Mouse (Mus musculus) ES-CJ7 (cell line): Measurements from ENCODE around the gene Srsf1.
"Not testable (repeated sequence)": the region's sequence is repeated elsewhere in the genome, so short reads cannot be mapped to it uniquely, and the experiment has no call there.

Source experiments
- DNase-seq: peaks from one replicate; pipeline ENCODE4 v3.0.0; 2011; ENCODE audit warnings: low read depth, low spot score

Srsf1 gene

DNA sequence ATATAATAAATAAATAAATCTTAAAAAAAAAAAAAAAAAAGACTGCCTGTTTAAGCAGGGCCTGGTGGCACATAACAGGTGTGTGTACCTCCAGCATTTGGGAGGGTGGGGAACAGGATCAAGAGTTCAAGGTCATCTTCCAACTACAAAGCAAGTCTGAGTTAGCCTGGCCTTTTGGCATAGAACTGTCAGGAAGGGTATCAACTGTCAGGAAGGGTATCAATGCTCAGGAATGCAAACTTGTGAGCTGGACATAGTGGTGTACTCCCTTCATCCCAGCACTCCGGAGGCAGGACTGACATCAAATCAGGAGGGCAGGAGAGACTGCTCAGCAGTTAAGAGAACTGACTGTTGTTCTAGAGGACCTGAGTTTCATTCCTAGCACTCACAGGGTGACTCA, 8.1 kb upstream of the Srsf1 start:
- DNase-seq = peak; percentile 72

DNA sequence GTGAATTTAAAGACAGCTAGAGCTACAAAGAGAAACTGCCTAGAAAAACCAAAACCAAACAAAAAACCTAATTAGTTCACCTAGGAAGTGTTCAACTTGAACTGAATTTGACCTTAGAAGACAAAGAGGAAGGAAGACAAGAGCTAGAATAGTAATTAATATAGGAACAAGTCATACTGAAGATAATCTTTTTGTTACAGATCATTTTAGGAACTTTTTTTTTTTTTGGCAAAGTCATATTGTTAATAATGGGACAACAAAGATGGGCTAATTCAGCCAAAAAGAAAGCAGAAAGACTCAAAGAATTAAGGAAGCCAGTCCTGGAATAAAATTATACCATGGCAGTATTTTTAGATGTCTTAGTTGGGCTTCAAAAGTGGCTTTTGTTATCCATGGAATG, 2.9 kb upstream of the Srsf1 start:
- no peak for DNase-seq

DNA sequence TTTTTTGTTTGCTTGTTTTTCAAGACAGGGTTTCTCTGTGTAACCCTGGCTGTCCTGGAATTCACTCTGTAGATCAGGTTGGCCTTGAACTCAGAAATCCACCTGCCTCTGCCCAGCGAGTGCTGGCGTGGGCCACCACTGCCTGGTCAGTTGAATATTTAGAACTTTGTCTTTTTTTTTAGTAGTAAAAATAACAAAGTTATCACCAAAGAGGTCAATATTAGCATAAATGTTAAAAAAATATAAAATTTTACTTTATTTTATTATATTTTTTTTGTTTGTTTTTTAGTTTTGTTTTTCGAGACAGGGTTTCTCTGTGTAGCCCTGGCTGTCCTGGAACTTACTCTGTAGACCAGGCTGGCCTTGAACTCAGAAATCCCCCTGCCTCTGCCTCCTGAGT, 2.0 kb upstream of the Srsf1 start:
- not testable (repeated sequence) for DNase-seq

DNA sequence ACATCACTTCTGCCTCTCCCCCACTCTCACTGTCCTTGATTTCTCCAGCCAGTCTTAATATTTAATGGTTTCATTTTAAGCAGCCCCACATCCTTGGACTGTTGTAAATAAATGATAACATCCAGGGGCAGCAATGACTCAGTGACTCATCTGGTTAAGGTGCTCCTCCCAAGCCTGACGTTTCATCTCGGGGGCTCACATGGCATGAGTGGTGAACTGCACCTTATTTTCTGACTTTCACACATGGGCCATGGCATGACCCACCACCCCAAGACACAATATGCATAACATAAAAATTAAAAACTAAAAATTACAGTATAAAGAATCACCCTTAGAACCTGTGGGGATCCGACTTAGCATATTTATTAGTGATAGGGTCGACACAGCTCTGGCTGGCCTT, 1.3 kb upstream of the Srsf1 start:
- no peak for DNase-seq

DNA sequence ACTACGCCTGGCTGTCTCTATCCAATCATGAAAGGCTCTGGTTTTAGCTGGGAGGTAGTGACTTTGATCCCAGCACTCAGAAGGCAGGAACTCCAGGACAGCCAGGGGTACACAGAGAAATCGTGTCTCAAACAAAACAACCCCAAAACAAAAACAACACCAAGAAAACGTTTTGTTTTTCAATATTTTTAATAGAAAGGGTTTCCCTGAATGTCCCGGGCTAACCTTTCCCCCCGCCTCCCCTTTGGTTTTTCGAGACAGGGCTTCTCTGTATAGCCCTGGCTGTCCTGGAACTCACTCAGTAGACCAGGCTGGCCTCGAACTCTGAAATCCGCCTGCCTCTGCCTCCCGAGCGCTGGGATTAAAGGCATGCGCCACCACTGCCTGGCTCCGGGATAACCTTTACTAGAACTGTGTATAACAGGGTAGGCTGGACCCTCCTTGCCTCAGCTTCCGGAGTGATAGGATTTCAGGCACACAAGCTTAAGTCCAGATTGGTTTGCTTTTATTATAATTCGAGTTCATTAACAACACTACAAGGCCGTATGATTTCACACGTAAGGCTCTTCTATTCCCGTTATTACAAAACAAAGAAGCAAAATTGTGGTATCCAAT, 743 bp upstream of the Srsf1 start:
- peak; percentile 77 for DNase-seq

DNA sequence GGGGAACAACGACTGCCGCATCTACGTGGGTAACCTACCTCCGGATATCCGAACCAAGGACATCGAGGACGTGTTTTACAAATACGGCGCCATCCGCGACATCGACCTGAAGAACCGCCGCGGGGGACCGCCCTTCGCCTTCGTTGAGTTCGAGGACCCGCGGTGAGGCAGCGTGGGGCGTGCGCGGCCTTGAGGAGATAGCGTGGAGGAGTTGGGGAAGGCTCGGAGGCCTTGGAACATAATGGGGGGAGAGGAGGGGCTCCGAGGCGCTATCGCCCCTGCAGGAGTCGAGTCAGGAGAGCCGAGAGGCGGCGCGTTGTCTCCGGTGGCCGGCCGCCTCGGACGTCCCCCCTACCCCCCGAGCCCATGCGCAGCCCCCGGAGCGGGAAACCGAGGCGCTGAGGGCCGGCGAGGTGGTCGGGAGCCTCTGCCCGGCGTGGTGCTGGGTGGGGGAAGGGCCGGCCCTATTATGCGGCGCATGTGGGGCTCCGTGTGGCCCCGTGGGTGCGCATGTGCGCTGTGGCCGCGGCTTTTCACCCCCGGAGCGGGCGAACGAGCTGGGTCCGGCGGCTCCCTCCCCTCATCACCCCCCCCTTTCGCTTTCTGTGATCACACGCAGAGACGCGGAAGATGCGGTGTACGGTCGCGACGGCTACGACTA, 828 bp downstream of the Srsf1 start:
- DNase-seq = peak; percentile 81

DNA sequence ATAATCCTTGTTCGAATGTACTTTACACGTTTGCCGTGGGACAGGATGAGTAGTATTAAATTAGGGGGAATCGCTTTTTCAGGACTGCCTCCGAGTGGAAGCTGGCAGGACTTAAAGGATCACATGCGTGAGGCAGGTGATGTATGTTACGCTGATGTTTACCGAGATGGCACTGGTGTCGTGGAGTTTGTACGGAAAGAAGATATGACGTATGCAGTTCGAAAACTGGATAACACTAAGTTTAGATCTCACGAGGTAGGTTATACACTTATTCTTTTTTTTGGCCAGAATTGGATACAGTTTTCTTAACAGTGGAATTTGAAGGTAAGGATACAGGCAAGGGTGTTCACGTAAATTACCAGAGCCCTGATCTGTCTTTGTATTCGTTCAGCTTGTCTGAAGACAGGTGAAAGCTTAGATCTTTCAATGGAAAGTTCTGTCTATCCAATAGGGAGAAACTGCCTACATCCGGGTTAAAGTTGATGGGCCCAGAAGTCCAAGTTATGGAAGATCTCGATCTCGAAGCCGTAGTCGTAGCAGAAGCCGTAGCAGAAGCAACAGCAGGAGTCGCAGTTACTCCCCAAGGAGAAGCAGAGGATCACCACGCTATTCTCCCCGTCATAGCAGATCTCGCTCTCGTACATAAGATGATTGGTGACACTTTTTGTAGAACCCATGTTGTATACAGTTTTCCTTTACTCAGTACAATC, 1.9 kb downstream of the Srsf1 start:
- peak; percentile 48 for DNase-seq

DNA sequence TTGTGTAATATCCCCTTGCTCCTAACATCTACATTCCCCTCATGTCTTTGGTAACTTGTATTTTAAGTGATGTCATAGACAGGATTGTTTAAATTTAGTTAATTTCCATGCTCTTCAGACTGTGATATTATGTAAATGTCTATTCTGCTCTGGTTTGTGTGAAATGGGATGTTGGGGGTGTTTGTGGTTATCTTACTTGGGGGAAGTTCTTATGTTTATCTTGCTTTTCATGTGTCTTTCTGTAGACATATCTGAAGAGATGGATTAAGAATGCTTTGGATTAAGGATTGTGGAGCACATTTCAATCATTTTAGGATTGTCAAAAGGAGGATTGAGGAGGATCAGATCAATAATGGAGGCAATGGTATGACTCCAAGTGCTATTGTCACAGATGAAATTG, 2.6 kb downstream of the Srsf1 start:
- DNase-seq = no peak

DNA sequence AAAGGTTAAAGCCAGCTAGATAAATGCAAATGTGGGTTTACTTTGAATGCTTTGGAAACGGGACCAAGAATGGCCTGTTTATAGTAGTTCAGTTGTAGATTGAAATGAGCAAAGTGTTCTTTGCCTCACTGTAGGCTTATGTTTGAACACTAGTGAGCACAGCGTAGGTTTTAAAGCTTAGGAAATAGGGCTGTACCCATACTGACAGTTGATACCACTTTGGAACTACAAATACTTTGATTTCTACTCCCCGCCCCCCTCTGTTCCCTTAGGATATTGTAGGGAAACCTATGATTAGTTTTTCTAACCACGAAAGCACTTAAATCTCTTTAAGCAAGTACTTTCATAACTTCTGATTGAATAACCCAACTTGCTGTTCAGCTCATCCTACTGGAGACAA, 5.5 kb downstream of the Srsf1 start:
- no peak for DNase-seq

DNA sequence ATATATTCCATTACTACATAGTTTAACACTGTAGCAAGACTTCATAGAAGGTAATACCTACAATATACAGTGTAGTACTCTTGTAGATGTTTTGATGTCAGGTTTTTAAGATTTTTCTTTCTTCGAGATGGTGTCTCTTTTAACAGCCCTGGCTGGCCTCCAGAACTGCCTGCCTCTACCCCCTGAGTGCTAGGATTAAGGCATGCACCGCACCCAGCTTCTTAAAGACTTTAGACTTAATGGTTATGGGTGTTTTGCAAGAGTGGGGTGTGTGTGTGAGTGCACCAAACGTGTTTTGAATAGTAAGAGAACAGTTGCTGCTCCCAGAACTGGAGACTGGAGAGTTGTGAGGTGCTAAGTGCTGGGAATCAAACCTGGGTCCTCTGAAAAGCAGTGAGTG, 6.6 kb downstream of the Srsf1 start:
- no peak for DNase-seq

DNA sequence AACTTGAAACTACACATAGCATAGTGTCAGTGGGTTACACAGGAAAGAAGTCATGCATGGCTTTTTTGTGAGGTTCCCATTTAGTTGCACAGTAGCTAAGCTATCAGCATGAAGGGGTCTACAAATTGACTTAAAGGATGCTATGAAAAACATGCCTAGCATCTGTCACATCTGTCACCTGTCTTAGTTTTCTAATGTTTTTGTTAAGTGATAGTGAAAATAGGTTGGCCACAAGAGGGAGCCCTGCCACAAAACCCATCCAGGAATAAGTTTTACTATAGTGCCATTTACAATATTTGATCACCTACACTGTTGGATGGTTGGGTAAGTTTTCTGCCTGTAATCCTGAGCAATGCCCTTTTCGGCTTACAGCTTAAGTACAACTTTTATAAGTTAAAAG, 7.4 kb downstream of the Srsf1 start:
- peak; percentile 46 for DNase-seq

DNA sequence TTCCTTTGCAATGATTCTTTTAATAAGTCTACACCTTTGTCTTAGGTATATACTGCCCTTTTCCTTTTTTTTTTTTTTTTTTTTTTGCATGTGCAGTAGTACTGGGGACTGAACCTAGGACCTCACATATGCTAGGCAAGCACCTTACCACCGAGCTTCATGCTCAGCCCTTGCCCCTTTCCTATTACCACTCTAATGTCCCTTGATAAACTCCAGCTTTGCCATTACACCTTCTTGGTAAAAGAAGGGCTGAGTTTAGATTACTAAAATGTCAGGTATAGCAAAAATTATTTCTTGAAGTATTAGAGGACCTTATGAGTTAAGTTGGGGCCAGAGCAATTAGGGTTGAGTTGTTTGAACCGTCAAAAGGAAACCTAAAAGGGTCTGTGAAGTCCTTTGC, 8.6 kb downstream of the Srsf1 start:
- no peak for DNase-seq

DNA sequence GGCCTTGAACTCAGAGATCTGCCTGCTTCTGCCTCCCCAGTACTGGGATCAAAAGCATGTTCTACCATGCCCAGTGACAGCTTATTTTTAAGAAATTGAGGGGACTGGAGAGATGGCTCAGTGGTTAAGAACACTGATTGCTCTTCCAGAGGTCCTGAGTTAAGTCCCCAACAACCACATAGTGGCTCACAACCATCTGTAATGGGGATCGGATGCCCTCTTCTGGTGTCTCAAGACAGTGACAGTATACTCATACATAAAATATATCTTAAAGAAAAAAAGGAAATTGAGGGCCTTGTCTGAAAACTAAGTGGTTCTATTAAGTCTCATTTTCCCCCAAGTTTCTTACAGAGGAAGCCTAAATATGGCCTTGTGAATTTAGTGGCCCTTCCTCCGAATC, 10.6 kb downstream of the Srsf1 start:
- DNase-seq = peak; percentile 52

DNA sequence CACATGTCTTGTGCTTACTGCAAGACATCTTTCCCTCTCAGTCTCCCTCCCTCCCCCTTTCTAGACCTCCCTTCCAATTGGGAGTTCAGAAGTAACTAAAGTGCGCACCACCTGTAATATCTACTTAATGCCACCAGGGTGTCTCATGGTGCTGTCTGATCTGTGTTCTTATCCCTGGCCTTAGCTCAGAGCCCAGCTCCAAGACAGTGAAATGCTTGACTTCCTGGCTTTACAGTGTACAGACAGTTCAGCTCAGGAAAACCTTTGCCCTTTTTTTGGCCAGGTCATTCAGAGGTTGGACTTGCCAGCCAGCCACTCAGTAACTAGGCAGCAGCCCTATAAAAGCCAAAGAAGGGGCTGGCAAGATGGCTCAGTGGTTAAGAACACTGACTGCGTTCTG, 12.0 kb downstream of the Srsf1 start:
- peak; percentile 89 for DNase-seq

DNA sequence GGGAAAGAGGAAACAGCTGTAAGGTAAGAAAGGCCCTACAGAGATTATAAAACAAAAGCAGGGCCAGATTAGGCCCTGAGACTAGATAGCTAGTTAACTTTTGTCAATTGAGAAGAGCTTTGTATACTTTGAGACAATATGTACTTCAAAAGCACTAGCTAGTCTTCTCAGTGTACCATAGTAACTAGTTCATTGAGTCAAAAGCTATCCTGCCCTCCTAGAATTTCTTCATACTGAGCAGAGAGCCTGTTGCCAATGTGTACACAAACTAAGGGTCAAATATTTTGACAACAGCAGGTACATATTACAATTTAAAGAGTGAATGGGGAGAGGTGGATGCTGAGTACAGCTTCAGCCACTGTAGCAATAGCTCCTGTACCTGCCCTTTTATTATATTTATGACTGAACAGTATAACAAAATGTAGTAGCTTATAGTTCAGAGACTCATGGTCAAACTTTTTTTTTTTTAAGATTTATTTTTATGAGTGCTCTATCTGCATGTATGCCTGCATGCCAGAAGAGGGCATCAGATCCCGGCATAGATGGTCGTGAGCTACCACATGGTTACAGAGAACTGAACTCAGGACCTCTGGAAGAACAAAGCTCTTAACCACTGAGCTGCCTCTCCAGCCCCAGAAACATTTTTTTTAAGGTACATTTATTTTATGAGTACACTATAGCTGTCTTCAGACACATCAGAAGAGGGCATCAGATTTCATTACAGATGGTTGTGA, 14.9 kb downstream of the Srsf1 start:
- DNase-seq = peak; percentile 44

DNA sequence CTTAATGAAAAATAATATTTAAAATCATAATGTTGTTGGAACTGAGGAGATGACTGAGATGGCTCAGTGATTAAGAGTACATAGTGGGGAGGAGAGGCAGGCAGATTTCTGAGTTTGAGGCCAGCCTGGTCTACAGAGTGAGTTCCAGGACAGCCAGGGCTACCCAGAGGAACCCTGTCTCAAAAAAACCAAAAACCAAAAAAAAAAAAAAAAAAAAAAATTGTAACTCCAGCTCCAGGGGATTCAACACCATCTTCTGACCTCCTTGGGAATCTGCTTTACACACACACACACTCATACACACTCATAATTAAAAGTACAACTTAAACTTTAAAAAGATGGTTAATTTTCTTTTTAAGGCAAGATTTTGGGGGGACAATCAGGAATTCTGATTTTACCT, 18.6 kb downstream of the Srsf1 start:
- DNase-seq = no peak

DNA sequence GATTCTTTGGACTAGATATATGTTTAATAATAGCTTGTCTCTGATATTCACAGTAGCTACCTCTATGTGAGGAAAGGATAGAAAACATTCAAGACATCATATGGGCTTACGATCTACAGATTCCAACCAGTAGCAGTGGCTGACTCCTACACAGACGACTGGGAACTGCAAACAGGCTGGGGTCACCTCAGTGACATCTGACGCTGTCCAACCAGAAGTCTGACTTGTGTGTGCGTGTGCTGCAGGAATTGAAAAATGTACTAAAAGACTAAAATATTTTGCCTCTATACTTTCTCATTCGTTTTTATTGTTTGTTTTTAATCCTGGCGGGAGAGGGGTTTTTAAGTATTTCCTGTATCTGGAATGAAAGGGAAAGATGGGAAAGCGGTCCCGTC, 20.0 kb downstream of the Srsf1 start:
- peak; percentile 31 for DNase-seq

DNA sequence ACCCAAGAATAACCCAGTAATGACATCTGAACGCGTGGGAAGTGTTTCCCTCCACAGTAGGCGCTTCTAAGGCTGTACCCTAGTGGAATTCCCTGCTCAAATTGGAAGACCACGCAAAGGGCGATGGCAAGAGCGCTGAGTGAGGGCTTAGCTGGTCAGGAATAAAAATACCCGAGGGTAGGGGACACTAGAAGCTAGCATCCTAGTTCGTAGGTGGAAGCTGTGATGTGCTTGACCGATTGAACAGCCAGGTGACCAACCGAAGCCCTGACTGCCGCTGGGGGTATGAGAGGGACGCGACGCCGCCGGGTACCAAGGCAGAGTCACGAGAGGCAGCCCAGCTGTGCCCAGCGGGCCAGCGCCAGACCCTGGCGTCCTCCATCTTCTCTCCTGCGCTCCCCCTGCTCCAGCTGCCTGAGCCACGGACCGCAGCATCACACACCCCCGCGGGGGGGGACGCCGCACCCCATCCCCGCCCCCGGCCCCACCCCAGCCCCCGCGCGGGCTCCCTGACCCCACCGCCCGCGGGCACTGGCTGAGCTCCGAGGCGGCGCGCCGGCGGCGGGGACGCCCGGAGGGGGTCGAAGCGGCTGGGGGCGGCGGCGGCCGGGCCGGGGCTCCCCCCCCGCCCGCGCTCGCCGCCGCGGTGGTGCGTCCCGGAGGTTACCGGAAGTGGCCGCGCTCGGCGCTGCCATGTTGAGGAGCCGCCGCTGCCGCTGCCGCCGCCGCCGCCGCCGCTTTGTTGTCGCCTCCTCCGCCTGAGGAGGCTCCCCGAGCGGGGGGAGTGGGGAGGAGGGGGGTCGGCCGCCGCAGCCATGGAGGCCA, 20.6 kb downstream of the Srsf1 start, which contains the start of gene Vezf1:
Vezf1 (plus strand) TSS at position 694 of the 825 bp plus-strand sequence.
- peak; percentile 39 for DNase-seq

DNA sequence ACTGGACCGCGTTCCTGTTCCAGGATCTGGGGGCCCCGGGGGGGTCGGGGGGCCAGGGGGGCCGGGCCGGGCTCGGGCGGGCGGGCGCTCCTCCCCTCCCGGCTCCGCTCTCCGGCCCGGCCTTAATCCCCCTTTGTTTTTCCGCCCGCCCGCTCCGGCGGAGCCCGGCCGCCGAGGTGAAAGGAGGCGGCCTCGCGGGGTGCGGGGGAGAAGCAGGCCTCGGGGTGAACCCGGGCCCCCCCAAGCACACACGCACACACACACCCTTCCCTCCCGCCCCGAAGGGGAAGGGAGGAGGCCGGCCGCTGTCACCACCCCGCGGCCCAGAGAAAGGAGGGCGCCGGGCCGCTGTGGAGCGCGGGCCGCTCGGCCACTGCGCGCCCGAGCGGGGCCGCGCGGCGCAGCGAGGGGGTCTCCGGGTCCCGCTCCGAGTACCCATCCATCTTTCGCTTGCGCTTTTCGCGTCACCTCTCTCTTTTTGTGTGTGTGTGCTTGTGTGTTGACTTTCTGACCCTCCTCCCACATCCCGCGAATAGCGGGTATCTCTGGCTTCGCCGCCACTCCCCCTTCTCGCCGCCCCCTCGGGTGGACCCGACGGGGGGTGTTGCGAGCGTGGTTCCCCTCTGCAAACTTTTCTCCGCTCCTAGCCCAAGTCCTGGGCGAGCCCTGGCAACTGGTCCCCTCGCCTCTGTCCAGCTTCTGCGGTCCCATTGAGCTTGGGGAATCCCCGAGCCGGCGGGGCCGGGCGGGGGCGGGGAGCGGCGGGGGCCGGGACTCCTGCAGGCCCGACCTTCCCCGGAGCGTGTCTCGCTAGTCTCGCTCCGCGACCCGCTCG, 21.5 kb downstream of the Srsf1 start:
- peak; percentile 19 for DNase-seq

DNA sequence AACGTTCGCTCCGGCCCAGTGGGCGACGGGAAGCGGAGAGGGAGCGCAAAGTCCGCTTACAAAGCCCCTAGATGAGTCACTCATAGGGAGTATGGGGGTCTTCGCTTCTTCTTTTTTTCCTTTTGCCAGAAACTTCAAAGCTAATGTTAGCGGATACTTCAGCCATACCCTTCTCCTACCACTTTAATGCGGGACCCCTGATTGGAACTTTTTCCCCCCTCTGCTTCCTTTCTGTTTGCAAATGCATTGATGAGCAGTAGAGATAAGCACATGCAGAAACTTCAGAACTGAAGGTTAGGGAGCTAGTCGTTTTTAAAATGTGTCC, 22.0 kb downstream of the Srsf1 start:
- DNase-seq = no peak

DNA sequence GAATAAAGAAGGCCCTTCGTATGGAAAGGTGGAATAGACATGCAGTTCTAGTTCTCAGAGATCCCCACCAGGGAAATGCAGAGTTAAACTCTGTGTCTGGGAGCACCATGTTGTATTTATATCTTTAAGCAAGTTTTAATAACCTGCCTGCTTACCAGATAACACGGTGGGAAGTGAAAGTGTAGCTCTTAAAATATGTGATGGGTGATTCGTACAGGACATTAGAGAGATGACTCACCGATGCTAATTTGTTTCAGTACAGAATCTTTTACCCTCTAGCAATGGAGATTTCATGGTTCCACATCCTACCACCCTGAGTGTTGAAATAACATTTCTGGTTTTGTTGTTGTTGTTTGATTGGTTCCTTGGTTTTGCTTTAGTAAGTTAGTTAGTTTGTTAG, 23.2 kb downstream of the Srsf1 start:
- no peak for DNase-seq
